Comparison of ENCODE assay signal across 17 mouse cellular contexts in genomic region chr2:136669665-136670064, GRCm38 (mm10). TPM values are rescaled to one million over a fixed set of nuclear protein-coding genes. Genes with fewer than 3 reads are reported as not detected.
DNase-seq lines count a peak whose midpoint lies in the region; TF ChIP-seq lines count a peak whose summit lies in the region.
"Had no signal": no experiment of that assay in that cellular context is flagged by ENCODE, and none has a peak within 500 bp of the region (broad histone marks: within the 10 kb centered on the region; RNA-seq: fewer than 3 reads in every experiment).

No protein-coding gene starts in this region.

- no peak for DNase-seq in gastrocnemius, adult 2 months
- no peak for DNase-seq in gastrocnemius, postnatal 25 days
- no peak for DNase-seq in layer of hippocampus, adult 2 months (ENCODE audit: low spot score in 2 of 2)
- no peak for DNase-seq in layer of hippocampus, adult 9-10 months (ENCODE audit: low spot score)
- peak; percentile 82 for DNase-seq in 3T3-L1 (ENCODE audit: low read depth, low spot score)
- peak; percentile 91 for DNase-seq in adipocyte (ENCODE audit: low spot score)
- no peak for DNase-seq in frontal cortex, postnatal 14 days (ENCODE audit: low spot score in 2 of 2)
- DNase-seq: adrenal gland, postnatal 36 days; kidney, adult 8-10 months; kidney, postnatal 36 days had no signal

- H3K4me3 ChIP-seq in gastrocnemius, adult 2 months: no peak overlapping the region
- no peak overlapping the region for H3K4me3 ChIP-seq in layer of hippocampus, adult 2 months
- H3K4me3 ChIP-seq: forebrain, embryonic 13.5 days; limb, embryonic 15.5 days; midbrain, embryonic 10.5 days; stomach, embryonic 15.5 days had no signal

- no peak for TF ChIP-seq CTCF in gastrocnemius, adult 2 months (IDR thresholded peaks at IDR 0.05)
- TF ChIP-seq CTCF in layer of hippocampus, adult 2 months (conservative IDR thresholded peaks at IDR 0.05): no peak

- H3K27ac ChIP-seq in gastrocnemius, adult 2 months: peak overlapping the region; percentile 53; the same call in 1 of the 2 replicates
- H3K27ac ChIP-seq in layer of hippocampus, adult 2 months: peak overlapping the region; percentile 85
- H3K27ac ChIP-seq: macrophage; midbrain, embryonic 10.5 days had no signal

- intact Hi-C loops in gastrocnemius, adult 2 months (cut with DNase I): no loop called here

RNA-seq across cellular contexts. Expression of gene Snap25, which starts 43.6 kb away (rescaled TPM):
- total RNA-seq in gastrocnemius, adult 2 months (2021): not detected
- under 1 TPM in 1 of 2 experiments, not detected in 1; 0.16 TPM for total RNA-seq in gastrocnemius, postnatal 25 days (2021)
- 1,000 to 10,000 TPM; 2,121 to 2,268 TPM for total RNA-seq in layer of hippocampus, adult 2 months (2021)
- total RNA-seq: granulocyte monocyte progenitor cell, adult 5-6 weeks; neutrophil, adult 5-6 weeks had no signal

Comparison
In these comparisons a context has a peak if more than half of its experiments do, and no peak if none do; other contexts are left out.
1. DNase-seq: peak in 3T3-L1 (single experiment) and adipocyte (single experiment); none in gastrocnemius, adult 2 months (single experiment), gastrocnemius, postnatal 25 days (single experiment), layer of hippocampus, adult 2 months (0 of 2), layer of hippocampus, adult 9-10 months (single experiment) and frontal cortex, postnatal 14 days (0 of 2).
2. RNA of gene Snap25, which starts 43.6 kb away (total RNA-seq): 2,121 to 2,268 TPM in layer of hippocampus, adult 2 months; 0.16 TPM in gastrocnemius, postnatal 25 days and not detected in gastrocnemius, adult 2 months; every median in the first group is over 1,000 times any median in the second.